Mouse (Mus musculus) stomach, postnatal 0 days (tissue): ENCODE data around the gene Mrps33. TPM values are rescaled to one million over a fixed set of nuclear protein-coding genes. Genes with fewer than 3 reads are reported as not detected.
A peak's percentile ranks its signal among the peaks of the same experiment; 100 is the strongest.

Experiments
- ATAC-seq: fragments of 200-750 bp; cut with Nextera tagmentation; 2 replicates; pipeline ENCODE4 v1.8.0; 2017; ENCODE audit not compliant: low FRiP score, low TSS enrichment
- DNase-seq: peaks from one replicate; pipeline ENCODE4 v3.0.0-alpha.2; 2016; ENCODE audit warnings: low spot score
- H3K27ac ChIP-seq: fragments of 300-500 bp; sonication (generic); replicated peaks from 2 replicates; pipeline ENCODE4 v1.5.1; 2014; ENCODE audit warnings: mild to moderate bottlenecking, control low read depth
- H3K27me3 ChIP-seq: fragments of 300-500 bp; sonication (generic); 2 replicates; pipeline ENCODE4 v1.6.1; 2014; ENCODE audit warnings: low read length; ENCODE audit not compliant: control insufficient read depth, insufficient read depth
- H3K36me3 ChIP-seq: fragments of 300-500 bp; sonication (generic); 2 replicates; pipeline ENCODE4 v1.6.1; 2014; ENCODE audit warnings: low read length, mixed read lengths; ENCODE audit not compliant: control insufficient read depth, insufficient read depth
- H3K4me1 ChIP-seq: fragments of 300-500 bp; sonication (generic); replicated peaks from 2 replicates; pipeline ENCODE4 v1.6.1; 2014; ENCODE audit warnings: antibody characterized with exemption; ENCODE audit not compliant: control insufficient read depth, insufficient read depth
- H3K4me2 ChIP-seq: fragments of 300-500 bp; sonication (generic); replicated peaks from 2 replicates; pipeline ENCODE4 v1.6.1; 2014; ENCODE audit warnings: low read depth, mild to moderate bottlenecking, control low read depth, moderate library complexity
- H3K4me3 ChIP-seq: fragments of 300-500 bp; sonication (generic); 2 replicates; pipeline ENCODE4 v1.5.1; 2014; ENCODE audit warnings: low read depth, low read length, control low read depth
- H3K9ac ChIP-seq: fragments of 300-500 bp; sonication (generic); 2 replicates; pipeline ENCODE4 v1.6.1; 2014; ENCODE audit warnings: mild to moderate bottlenecking, low read length, control low read depth, mixed read lengths
- H3K9me3 ChIP-seq: fragments of 300-500 bp; sonication (generic); 2 replicates; pipeline ENCODE4 v1.6.1; 2016; ENCODE audit warnings: low read length; ENCODE audit not compliant: control insufficient read depth
- CTCF ChIP-seq: IDR thresholded peaks from 2 replicates; pipeline ENCODE4 v1.5.1; 2016; ENCODE audit warnings: antibody characterized with exemption, low read depth, mild to moderate bottlenecking, moderate library complexity
- EP300 ChIP-seq: optimal IDR thresholded peaks from 2 replicates; pipeline ENCODE3; 2016; ENCODE audit warnings: antibody characterized with exemption
- WGBS: fragments of 180-500 bp; shearing (Covaris S2); extraction: QIAGEN DNeasy Blood & Tissue Kit; methylation state at CpG from one replicate; pipeline ENCODE4 v1.1.7; 2014; 5-methylcytosine and 5-hydroxymethylcytosine counted together
- polyA plus RNA-seq: library from polyadenylated mRNA; unstranded; fragments of >200 nt; fragmentation: Nextera tagmentation; extraction: Ambion mirVana; gene quantifications from 2 replicates; pipeline ENCODE4 v1.2.1, GENCODE M21; 2015

Mrps33 gene
- polyA plus RNA-seq, 1 experiment from 2014 or later: 151 TPM

- Histone ChIP-seq H3K4me3 (no peak overlapping the region), H3K9me3 (no peaks in the 10 kb centered on the region), H3K4me1 (no peaks in the 10 kb centered on the region), H3K9ac (no peak overlapping the region), H3K4me2 (no peak overlapping the region), H3K27me3 (no peaks in the 10 kb centered on the region), H3K36me3 (no peaks in the 10 kb centered on the region), H3K27ac (no peak overlapping the region)
- WGBS: 77% methylated on average over 3 of the region's 3 CpGs
- no peak for DNase-seq
- no peak for TF ChIP-seq EP300
- no peak for TF ChIP-seq CTCF
- no peak for ATAC-seq
Observed at GRCm38 (mm10) chr6:39821241-39821640, 10.5 kb upstream of the Mrps33 start.

- WGBS: 43% methylated on average over 4 of the region's 4 CpGs
- Histone ChIP-seq H3K4me2 (no peak overlapping the region), H3K9ac (no peak overlapping the region), H3K27ac (no peak overlapping the region), H3K36me3 (no peaks in the 10 kb centered on the region), H3K4me1 (no peaks in the 10 kb centered on the region), H3K4me3 (no peak overlapping the region), H3K9me3 (no peaks in the 10 kb centered on the region), H3K27me3 (no peaks in the 10 kb centered on the region)
- peak; percentile 11; the same call in 1 of the 2 replicates for TF ChIP-seq CTCF
- no peak for TF ChIP-seq EP300
- DNase-seq (no peak), ATAC-seq (no peak)
Observed at GRCm38 (mm10) chr6:39818922-39819321, 8.1 kb upstream of the Mrps33 start.

- no peak for DNase-seq
- ATAC-seq: no peak
- H3K4me2 ChIP-seq: no peak overlapping the region
- no peak overlapping the region for H3K27ac ChIP-seq
- 63% methylated on average over 5 of the region's 5 CpGs for WGBS
- no peak for TF ChIP-seq EP300
- TF ChIP-seq CTCF: no peak
- no peaks in the 10 kb centered on the region for H3K9me3 ChIP-seq
- H3K36me3 ChIP-seq: no peaks in the 10 kb centered on the region
- no peak overlapping the region for H3K4me3 ChIP-seq
- no peaks in the 10 kb centered on the region for H3K27me3 ChIP-seq
- H3K4me1 ChIP-seq: no peaks in the 10 kb centered on the region
- H3K9ac ChIP-seq: no peak overlapping the region
Observed at GRCm38 (mm10) chr6:39808511-39808910, 2.3 kb downstream of the Mrps33 start.

GRCm38 (mm10) chr6:39807050-39807560 lies 3.7 kb downstream of the Mrps33 start:
- H3K27me3 ChIP-seq: no peaks in the 10 kb centered on the region
- H3K4me1 ChIP-seq: no peaks in the 10 kb centered on the region
- H3K4me3 ChIP-seq: no peak overlapping the region
- H3K27ac ChIP-seq: no peak overlapping the region
- WGBS: 93% methylated on average over 7 of the region's 7 CpGs
- H3K9ac ChIP-seq: no peak overlapping the region
- H3K4me2 ChIP-seq: no peak overlapping the region
- DNase-seq: no peak
- H3K9me3 ChIP-seq: no peaks in the 10 kb centered on the region
- ATAC-seq: no peak
- no peaks in the 10 kb centered on the region for H3K36me3 ChIP-seq
- TF ChIP-seq CTCF: no peak
- no peak for TF ChIP-seq EP300

- Histone ChIP-seq H3K4me1 (no peaks in the 10 kb centered on the region), H3K4me2 (no peak overlapping the region), H3K9ac (no peak overlapping the region), H3K27ac (no peak overlapping the region), H3K27me3 (no peaks in the 10 kb centered on the region), H3K36me3 (no peaks in the 10 kb centered on the region), H3K9me3 (no peaks in the 10 kb centered on the region), H3K4me3 (no peak overlapping the region)
- no peak for ATAC-seq
- 93% methylated on average over 7 of the region's 7 CpGs for WGBS
- no peak for DNase-seq
- TF ChIP-seq EP300 (no peak), CTCF (no peak)
Observed at GRCm38 (mm10) chr6:39806336-39806735, 4.5 kb downstream of the Mrps33 start.

GRCm38 (mm10) chr6:39805916-39806315 lies 4.9 kb downstream of the Mrps33 start:
- no peak overlapping the region for H3K4me2 ChIP-seq
- DNase-seq (no peak), ATAC-seq (no peak)
- H3K27ac ChIP-seq: no peak overlapping the region
- H3K9ac ChIP-seq: no peak overlapping the region
- H3K9me3 ChIP-seq: no peaks in the 10 kb centered on the region
- H3K36me3 ChIP-seq: no peaks in the 10 kb centered on the region
- no peaks in the 10 kb centered on the region for H3K27me3 ChIP-seq
- H3K4me3 ChIP-seq: no peak overlapping the region
- TF ChIP-seq CTCF (no peak), EP300 (no peak)
- 73% methylated on average over 3 of the region's 3 CpGs for WGBS
- no peaks in the 10 kb centered on the region for H3K4me1 ChIP-seq
